Mouse (Mus musculus): ENCODE measurements around the gene Olfr524. TPM values are rescaled to one million over a fixed set of nuclear protein-coding genes. Genes with fewer than 3 reads are reported as not detected.
A peak's percentile ranks its signal among the peaks of the same experiment; 100 is the strongest.

Gene Olfr524
- total RNA-seq, 2 experiments from 2014 or later: not detected

DNA sequence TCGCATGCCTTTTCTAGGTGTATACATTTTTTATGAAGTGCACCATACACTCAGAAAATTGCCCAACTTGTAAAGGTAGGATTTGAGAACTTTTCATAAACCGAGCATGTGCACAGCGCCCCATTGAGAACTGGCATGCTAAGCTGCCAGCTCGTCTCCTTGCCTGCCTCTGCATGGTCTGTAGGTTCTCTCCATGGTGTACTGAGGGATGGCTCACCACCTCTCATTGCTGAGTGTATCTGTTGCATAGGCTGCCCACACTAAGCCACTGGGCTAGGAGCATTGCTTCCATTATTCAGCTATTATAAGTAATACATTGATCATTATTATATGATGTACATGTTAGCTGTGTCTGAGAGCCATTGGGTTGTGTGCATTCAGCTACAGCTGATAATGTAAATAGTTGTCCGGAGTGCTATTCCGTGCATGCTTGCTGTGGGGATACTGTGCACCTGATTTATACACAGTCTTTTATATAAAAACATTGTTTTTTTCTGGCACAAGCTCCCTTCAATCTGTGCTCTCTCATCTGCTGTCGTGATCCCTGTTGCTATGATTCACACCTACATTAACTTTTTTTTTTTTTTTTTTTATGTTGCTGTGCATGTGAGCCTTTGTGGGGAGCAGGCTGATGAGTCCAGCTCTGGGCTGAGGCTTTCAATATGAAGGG lies 17.9 kb downstream of the Olfr524 start:
- intact Hi-C loops (cut with DNase I): loop anchor here (5.0 kb wide), 1 partner anchor 639 kb away; no protein-coding TSS in a partner anchor

DNA sequence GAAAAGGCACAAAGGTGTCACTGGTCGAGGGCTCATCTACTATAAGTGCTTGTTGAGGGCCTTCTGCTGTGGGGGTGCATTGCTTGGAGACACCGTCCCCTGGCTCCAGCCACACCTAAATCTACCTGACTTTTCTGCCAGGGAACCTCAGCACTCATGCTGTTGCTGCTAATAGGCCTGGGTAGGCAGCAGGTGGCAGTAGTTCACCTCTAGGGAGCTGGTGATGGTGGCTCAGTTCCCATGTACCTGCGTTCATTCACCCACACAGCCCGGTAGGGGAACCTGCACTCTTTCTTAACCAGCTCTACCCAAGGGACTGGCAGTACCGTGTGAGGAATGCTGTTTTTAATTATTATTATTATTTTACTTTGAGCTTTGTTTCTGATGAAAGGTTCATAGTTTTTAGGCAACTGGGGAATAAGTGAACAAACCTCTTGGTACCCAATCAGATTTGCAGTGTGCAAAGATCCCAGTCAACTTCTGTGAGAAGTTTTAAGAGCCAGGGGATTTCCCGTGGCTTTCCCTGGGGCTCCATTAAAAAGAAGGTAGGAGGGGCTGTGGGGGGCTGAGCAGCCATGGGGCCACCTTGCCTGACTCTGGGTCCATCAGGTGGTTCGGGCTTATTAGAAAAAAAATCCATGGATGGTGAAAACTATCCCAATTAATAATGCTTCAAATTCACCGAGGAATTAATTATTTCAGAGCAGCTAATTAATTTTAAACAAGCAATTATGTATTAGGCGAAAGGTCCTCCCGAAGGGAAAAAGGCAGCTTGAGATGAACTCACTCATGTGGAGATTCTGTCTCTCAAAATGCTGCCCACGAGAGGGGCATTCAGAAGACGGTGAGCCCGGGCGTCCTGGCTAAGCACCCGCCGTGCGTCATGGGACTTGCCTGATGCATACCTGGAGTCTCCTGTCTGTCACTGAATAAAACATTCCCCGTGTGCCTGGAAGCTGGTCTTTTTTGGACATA lies 18.8 kb downstream of the Olfr524 start:
- intact Hi-C loops (cut with DNase I): loop anchor here (5.0 kb wide), 1 partner anchor 640 kb away; no protein-coding TSS in a partner anchor
- DNase-seq (ENCODE audit: low spot score in 2 of 2): peak in 1 of 2 experiments; percentile 34

More for the DNA sequence above, 17.9 kb downstream of the Olfr524 start:
- DNase-seq (ENCODE audit: low spot score in 2 of 2): peak in 1 of 2 experiments; percentile 28

GRCm38 (mm10) chr7:140184206-140184605 lies 21.6 kb downstream of the Olfr524 start:
- intact Hi-C loops (cut with DNase I): no loop called here
- no peak for DNase-seq (ENCODE audit: low spot score in 2 of 2)

DNA sequence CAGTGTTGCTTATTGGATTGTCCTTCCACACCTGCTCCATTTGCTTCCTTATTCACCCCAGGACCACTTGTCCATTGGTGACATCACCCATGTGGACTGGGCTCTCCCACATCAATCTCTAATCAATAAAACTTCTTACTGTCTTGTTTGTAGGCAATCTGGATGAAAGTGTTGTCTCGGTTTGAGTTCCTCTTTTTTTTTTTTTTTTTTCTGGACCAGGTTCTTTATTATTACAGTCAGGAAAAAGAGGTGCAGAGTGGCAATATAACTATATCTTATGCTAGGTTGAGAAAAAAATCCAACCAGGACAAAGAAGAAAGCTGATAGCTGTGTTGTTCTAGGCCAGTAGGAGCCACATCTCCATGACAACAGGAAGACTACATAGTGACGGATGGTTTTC lies 25.1 kb downstream of the Olfr524 start:
- no peak for DNase-seq (ENCODE audit: low spot score in 2 of 2)
- intact Hi-C loops (cut with DNase I): no loop called here

DNA sequence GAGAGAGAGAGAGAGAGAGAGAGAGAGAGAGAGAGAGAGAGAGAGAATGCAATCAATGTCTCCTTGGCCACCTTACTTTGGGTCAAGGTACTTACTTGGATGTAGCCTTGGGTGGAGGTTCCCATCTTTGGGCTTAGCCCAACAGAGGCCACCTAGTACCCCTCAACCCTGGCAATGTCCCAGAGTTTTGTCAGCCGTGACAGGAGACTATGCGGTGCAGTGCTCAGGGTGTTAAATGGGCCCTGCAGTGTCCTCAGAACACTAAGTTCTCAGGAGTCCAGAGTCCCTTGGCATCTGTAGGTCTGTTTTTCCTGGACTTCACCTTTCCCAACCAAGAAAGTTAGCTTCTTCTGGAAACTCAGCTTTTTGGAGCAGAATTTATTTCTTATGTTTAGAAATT lies 26.6 kb downstream of the Olfr524 start:
- DNase-seq (ENCODE audit: low spot score in 2 of 2): no peak
- intact Hi-C loops (cut with DNase I): no loop called here

GRCm38 (mm10) chr7:140172936-140173335 lies 32.8 kb downstream of the Olfr524 start, which contains the start of gene Olfr523:
Gene Olfr523 (plus strand): TSS chr7:140173217.
- no peak for DNase-seq (ENCODE audit: low spot score in 2 of 2)
- intact Hi-C loops (cut with DNase I): no loop called here

DNA sequence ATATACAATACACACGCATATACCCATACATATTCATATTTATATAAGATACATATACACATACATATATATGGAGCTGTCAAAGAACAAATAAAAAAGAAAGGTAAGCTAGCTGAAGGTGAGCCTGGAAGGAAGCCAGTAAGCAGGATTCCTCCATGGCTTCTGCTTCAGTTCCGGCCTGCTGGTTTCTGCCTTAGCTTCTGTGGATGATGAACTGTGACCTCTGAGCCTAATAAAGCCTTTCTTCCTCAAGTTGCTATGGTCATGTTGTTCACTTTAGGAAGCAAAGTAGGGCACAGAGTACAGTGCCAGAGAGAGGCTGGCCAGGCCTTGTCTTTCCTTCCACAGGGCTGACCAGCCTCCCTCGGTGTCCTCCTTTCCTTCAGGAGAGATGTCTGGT lies 34.9 kb downstream of the Olfr524 start:
- DNase-seq (ENCODE audit: low spot score in 2 of 2): no peak
- intact Hi-C loops (cut with DNase I): no loop called here

GRCm38 (mm10) chr7:140169386-140169785 lies 36.4 kb downstream of the Olfr524 start:
- no peak for DNase-seq (ENCODE audit: low spot score in 2 of 2)
- intact Hi-C loops (cut with DNase I): no loop called here

DNA sequence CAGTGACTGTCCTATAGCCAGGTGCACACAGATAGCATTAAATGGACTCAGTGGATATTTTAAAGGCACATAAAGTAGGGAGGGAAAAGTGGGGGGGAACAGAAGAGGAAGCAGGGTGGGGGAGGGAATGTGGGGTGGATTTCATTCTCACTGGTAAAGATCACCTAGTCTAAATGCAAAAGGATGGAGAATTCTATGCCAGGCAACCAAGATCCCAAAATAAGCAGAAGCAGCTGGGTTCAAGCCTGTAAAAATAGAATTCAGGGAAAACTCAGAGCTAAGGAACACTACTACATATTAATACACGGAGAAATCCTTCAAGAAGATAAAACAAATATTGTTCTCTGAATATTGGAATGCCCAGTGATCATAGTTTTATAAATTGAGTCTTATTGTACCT lies 37.8 kb downstream of the Olfr524 start:
- intact Hi-C loops (cut with DNase I): no loop called here
- peak in 1 of 2 experiments; percentile 57 for DNase-seq (ENCODE audit: low spot score in 2 of 2)

- intact Hi-C loops (cut with DNase I): no loop called here
- no peak for DNase-seq (ENCODE audit: low spot score in 2 of 2)
Observed at GRCm38 (mm10) chr7:140164664-140165063, 41.1 kb downstream of the Olfr524 start, which contains the start of gene Olfr522. Gene Olfr522 (minus strand): TSS chr7:140164764.

GRCm38 (mm10) chr7:140160363-140160762 lies 45.4 kb downstream of the Olfr524 start:
- intact Hi-C loops (cut with DNase I): no loop called here

DNA sequence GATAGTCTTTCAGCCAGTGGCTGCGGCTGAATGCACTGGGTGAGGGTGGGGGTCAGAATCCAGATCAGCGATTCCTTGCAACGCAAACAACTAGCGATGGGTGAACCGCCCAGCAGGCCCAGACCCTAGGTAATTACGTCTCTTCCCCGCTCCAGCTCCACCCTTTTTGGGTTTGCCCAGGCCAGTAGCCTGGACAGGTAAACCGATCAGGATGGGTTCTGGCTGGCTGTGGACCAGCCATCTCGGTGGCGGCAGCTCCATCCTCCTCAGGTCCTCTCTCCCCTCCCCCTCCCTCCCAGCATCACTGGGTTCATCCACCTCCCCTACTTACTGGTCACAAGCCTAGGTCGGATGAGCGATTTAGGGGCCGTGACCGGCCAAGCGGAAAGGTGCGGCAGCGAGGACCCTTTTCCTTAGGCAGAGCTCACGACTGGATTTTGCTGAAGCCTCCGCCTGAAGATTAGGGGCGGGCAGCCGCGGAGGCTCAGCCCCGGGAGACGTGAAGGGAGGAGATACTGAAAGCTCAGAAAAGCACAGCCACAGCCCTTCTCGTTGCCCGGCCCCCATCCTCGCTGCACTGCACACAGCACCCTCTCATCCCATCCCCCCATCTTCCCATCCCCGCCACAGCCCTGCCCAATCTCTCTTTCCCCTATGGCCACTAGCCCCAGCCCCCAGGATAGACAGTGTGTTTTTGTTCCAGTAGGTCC lies 51.4 kb downstream of the Olfr524 start, which contains the start of gene Sprn:
Gene Sprn, minus strand, starts transcription at position 660 of the 710 bp plus-strand sequence.
- peak; percentile 82 to 90 for DNase-seq (ENCODE audit: low spot score in 2 of 2)
- intact Hi-C loops (cut with DNase I): loop anchor here (5.0 kb wide), 1 partner anchor 673 kb away; no protein-coding TSS in a partner anchor

More at GRCm38 (mm10) chr7:140160363-140160762, 45.4 kb downstream of the Olfr524 start:
- DNase-seq (ENCODE audit: low spot score in 2 of 2): no peak

DNA sequence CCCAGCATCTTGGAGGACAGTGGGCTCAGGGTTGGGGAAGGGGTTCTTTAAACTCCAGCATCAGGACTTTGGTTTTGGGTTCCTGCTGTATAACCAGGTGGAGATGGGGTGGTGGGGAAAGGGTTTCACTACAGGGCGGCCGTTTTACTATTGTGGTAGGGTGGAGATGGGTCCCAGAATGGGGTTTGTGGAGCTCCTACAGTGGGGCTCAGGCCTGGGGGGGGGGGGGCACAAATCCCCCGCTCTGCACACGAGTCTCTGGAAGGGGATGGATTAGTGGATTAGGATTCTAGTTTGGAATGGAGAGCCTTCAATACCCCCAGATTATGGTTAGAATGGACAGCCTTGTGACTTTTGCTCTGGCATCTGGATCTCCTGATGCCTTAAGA lies 51.9 kb downstream of the Olfr524 start:
- intact Hi-C loops (cut with DNase I): loop anchor here (5.0 kb wide), 1 partner anchor 673 kb away; no protein-coding TSS in a partner anchor
- no peak for DNase-seq (ENCODE audit: low spot score in 2 of 2)

- DNase-seq (ENCODE audit: low spot score in 2 of 2): peak; percentile 57 to 61
- intact Hi-C loops (cut with DNase I): loop anchor here (5.0 kb wide), 1 partner anchor 674 kb away; no protein-coding TSS in a partner anchor
Observed at GRCm38 (mm10) chr7:140153383-140153782, 52.4 kb downstream of the Olfr524 start.

Other genes starting within 250 kb of the Olfr524 start
- under 1 TPM; 0.79 to 0.89 TPM for gene 6430531B16Rik, start 227.2 kb downstream of the Olfr524 start, total RNA-seq (2021)
- 1 to 10 TPM; 1.3 to 2.0 TPM for gene Adam8, start 213.4 kb downstream of the Olfr524 start, total RNA-seq (2021)
- 10 to 100 TPM; 18.8 to 25.9 TPM for gene Zfp511, start 169.6 kb downstream of the Olfr524 start, total RNA-seq (2021)
- 10 to 100 TPM; 38.2 to 38.4 TPM for gene Tubgcp2, start 169.3 kb downstream of the Olfr524 start, total RNA-seq (2021)
- gene Msx3, start 156.9 kb downstream of the Olfr524 start, total RNA-seq (2021): under 1 TPM; 0.29 to 0.30 TPM
- gene Caly, start 123.4 kb downstream of the Olfr524 start, total RNA-seq (2021): 100 to 1,000 TPM; 181 to 224 TPM
- not detected for gene Prap1, start 112.6 kb downstream of the Olfr524 start, total RNA-seq (2021)
- gene Fuom, start 103.5 kb downstream of the Olfr524 start, total RNA-seq (2021): 10 to 100 TPM; 36.4 to 40.8 TPM
- gene Paox, start 90.2 kb downstream of the Olfr524 start, total RNA-seq (2021): 1 to 10 TPM; 5.3 to 5.6 TPM
- 10 to 100 TPM; 49.1 to 55.7 TPM for gene Echs1, start 89.5 kb downstream of the Olfr524 start, total RNA-seq (2021)
- 10 to 100 TPM; 19.5 to 21.8 TPM for gene Mtg1, start 68.4 kb downstream of the Olfr524 start, total RNA-seq (2021)
- 100 to 1,000 TPM; 213 to 214 TPM for gene Sprn, start 51.1 kb downstream of the Olfr524 start, total RNA-seq (2021)
- gene Olfr522, start 41.2 kb downstream of the Olfr524 start, total RNA-seq (2021): not detected
- gene Olfr523, start 32.7 kb downstream of the Olfr524 start, total RNA-seq (2021): under 1 TPM in 1 of 2 experiments, not detected in 1; 0.11 TPM
- gene Cd163l1, start 12.3 kb upstream of the Olfr524 start, total RNA-seq (2021): under 1 TPM in 1 of 2 experiments, not detected in 1; 0.18 TPM
- gene 5830411N06Rik, start 41.3 kb upstream of the Olfr524 start, total RNA-seq (2021): not detected
- not detected for gene Olfr525, start 114.9 kb upstream of the Olfr524 start, total RNA-seq (2021)
- gene Olfr527, start 128.1 kb upstream of the Olfr524 start, total RNA-seq (2021): not detected
- not detected for gene Olfr60, start 155.7 kb upstream of the Olfr524 start, total RNA-seq (2021)
- not detected for gene Olfr530, start 170.4 kb upstream of the Olfr524 start, total RNA-seq (2021)
- gene Olfr531, start 197.0 kb upstream of the Olfr524 start, total RNA-seq (2021): not detected
- not detected for gene Olfr532, start 215.7 kb upstream of the Olfr524 start, total RNA-seq (2021)